Mouse (Mus musculus) liver, postnatal 0 days (tissue): ENCODE data around the gene Nodal. TPM values are rescaled to one million over a fixed set of nuclear protein-coding genes. Genes with fewer than 3 reads are reported as not detected.
"Not testable (repeated sequence)": the region's sequence is repeated elsewhere in the genome, so short reads cannot be mapped to it uniquely, and the experiment has no call there.

ENCODE experiments used
- ATAC-seq: fragments of 200-750 bp; cut with Nextera tagmentation; 2 replicates; pipeline ENCODE4 v1.8.0; 2017; ENCODE audit warnings: mild to moderate bottlenecking, moderate library complexity
- DNase-seq: peaks from one replicate; pipeline ENCODE4 v3.0.0-alpha.2; 2016
- H3K27ac ChIP-seq: fragments of 300-500 bp; sonication (generic); 2 replicates; pipeline ENCODE4 v1.5.1; 2014; ENCODE audit warnings: antibody characterized with exemption, moderate library complexity, mild to moderate bottlenecking, low read depth
- H3K27me3 ChIP-seq: fragments of 300-500 bp; sonication (generic); 2 replicates; pipeline ENCODE4 v1.6.1; 2014; ENCODE audit warnings: low read length, control low read depth, mixed read lengths; ENCODE audit not compliant: insufficient read depth
- H3K36me3 ChIP-seq: fragments of 300-500 bp; sonication (generic); replicated peaks from 2 replicates; pipeline ENCODE4 v1.6.1; 2014; ENCODE audit warnings: mild to moderate bottlenecking, control low read depth, low read length, moderate library complexity, mixed read lengths; ENCODE audit not compliant: insufficient read depth
- H3K4me1 ChIP-seq: fragments of 300-500 bp; sonication (generic); 2 replicates; pipeline ENCODE4 v1.6.1; 2014; ENCODE audit warnings: antibody characterized with exemption, mild to moderate bottlenecking, control low read depth; ENCODE audit not compliant: insufficient read depth
- H3K4me2 ChIP-seq: fragments of 300-500 bp; sonication (generic); 2 replicates; pipeline ENCODE4 v1.6.1; 2014; ENCODE audit warnings: low read depth, mild to moderate bottlenecking, low read length, moderate library complexity, mixed read lengths
- H3K4me3 ChIP-seq: fragments of 300-500 bp; sonication (generic); 2 replicates; pipeline ENCODE4 v1.5.1; 2014; ENCODE audit warnings: low read depth, low read length
- H3K9ac ChIP-seq: fragments of 300-500 bp; sonication (generic); replicated peaks from 2 replicates; pipeline ENCODE4 v1.6.1; 2014; ENCODE audit warnings: mild to moderate bottlenecking, moderate library complexity
- H3K9me3 ChIP-seq: fragments of 300-500 bp; sonication (generic); 2 replicates; pipeline ENCODE4 v1.6.1; 2016; ENCODE audit warnings: mild to moderate bottlenecking, control low read depth, low read length, mixed read lengths
- CTCF ChIP-seq: sonication (generic); IDR thresholded peaks from 2 replicates; pipeline ENCODE4 v1.5.1; 2016; ENCODE audit warnings: antibody characterized with exemption, low read depth
- EP300 ChIP-seq: IDR thresholded peaks from 2 replicates; pipeline ENCODE4 v1.6.1; 2016; ENCODE audit warnings: antibody characterized with exemption, low read depth, mild to moderate bottlenecking
- WGBS: fragments of 180-500 bp; shearing (Covaris S2); extraction: QIAGEN DNeasy Blood & Tissue Kit; methylation state at CpG from one replicate; pipeline ENCODE4 v1.1.7; 2014; ENCODE audit not compliant: insufficient replicate concordance; 5-methylcytosine and 5-hydroxymethylcytosine counted together
- polyA plus RNA-seq: library from polyadenylated mRNA; unstranded; fragments of >200 nt; fragmentation: Nextera tagmentation; extraction: Ambion mirVana; gene quantifications from 2 replicates; pipeline ENCODE4 v1.2.1, GENCODE M21; 2015

Nodal gene
- polyA plus RNA-seq, 1 experiment from 2014 or later, result 0.19 TPM

DNA sequence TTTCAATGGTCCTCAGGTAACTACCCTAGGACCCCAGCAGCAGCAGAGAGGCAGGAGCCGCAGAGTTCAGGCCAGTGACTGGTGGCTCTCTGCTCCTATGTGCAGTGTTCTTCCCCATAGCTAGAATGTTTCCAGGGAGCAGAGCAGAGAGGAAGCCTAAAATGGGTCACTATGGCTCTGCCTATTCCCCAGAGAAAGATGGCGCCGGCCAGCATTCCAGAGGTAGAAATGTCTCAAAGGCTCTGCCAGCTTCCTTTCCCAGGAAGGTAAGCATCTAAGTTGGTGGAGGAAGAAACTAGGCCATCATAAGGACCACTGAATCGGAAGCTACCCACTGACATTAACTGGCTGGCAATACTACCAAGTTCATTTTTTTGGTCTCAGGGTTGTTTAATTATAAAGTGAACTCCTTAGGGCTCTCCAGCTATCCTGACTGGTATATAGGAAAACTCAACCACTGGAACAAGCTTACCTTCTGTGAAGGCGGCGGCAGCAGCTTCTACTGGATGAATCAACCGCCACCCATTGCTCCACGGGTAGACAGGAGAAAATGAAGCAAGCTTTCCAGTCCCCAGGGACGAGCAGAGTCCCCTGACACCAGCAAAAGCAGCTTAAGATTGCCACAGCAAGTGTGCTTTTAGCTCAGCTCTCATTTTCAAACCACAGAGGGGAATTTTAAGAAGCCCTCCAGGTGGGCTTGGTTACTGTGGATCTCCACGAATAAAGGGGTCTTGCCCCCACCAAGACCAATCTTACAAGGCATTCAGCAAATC, 30.0 kb downstream of the Nodal start:
- ATAC-seq, result no peak
- peaks cover 54% of the 10 kb centered on the region for H3K4me1 ChIP-seq

GRCm38 (mm10) chr10:61448834-61449233, 31.1 kb downstream of the Nodal start:
- no peak for ATAC-seq
- Histone ChIP-seq H3K36me3 (peaks cover 24% of the 10 kb centered on the region), H3K9me3 (no peaks in the 10 kb centered on the region), H3K4me1 (peaks cover 49% of the 10 kb centered on the region), H3K27ac (no peak overlapping the region), H3K4me3 (no peak overlapping the region), H3K4me2 (peak overlapping the region; percentile 84), H3K27me3 (no peaks in the 10 kb centered on the region), H3K9ac (peak overlapping the region; percentile 3; the same call in 1 of the 2 replicates)
- DNase-seq, result no peak
- TF ChIP-seq EP300 (no peak), CTCF (no peak)
- 59% methylated on average over 3 of the region's 3 CpGs for WGBS

More for the DNA sequence above, 30.0 kb downstream of the Nodal start:
- Histone ChIP-seq H3K36me3 (peaks cover 24% of the 10 kb centered on the region), H3K4me2 (peak overlapping the region; percentile 7; the same call in 1 of the 2 replicates), H3K9ac (peak overlapping the region; percentile 41; the same call in 1 of the 2 replicates), H3K27ac (no peak overlapping the region; the same call in 1 of the 2 replicates), H3K9me3 (no peaks in the 10 kb centered on the region), H3K4me3 (no peak overlapping the region), H3K27me3 (no peaks in the 10 kb centered on the region)
- WGBS, result 74% methylated on average over 10 of the region's 10 CpGs
- DNase-seq, result no peak
- TF ChIP-seq EP300 (no peak), CTCF (no peak)

- peaks cover 24% of the 10 kb centered on the region for H3K36me3 ChIP-seq
- H3K4me1 ChIP-seq, result peaks cover 35% of the 10 kb centered on the region
These were observed 33.7 kb downstream of the Nodal start for GRCm38 (mm10) chr10:61451463-61451930.

GRCm38 (mm10) chr10:61451931-61452617, 34.3 kb downstream of the Nodal start:
- DNase-seq, result peak; percentile 71
- H3K27ac ChIP-seq, result peak overlapping the region; percentile 93
- H3K27me3 ChIP-seq, result no peaks in the 10 kb centered on the region
- H3K9me3 ChIP-seq, result no peaks in the 10 kb centered on the region
- H3K4me2 ChIP-seq, result peak overlapping the region; percentile 84
- peak overlapping the region; percentile 91 for H3K9ac ChIP-seq
- H3K36me3 ChIP-seq, result peaks cover 18% of the 10 kb centered on the region
- peak; percentile 37 for ATAC-seq
- H3K4me1 ChIP-seq, result peaks cover 30% of the 10 kb centered on the region
- under 1% methylated on average over 54 of the region's 62 CpGs for WGBS
- TF ChIP-seq CTCF, result 0 out of 2 replicates have a peak, but pooled peaks have one; percentile 31
- TF ChIP-seq EP300, result no peak
- peak overlapping the region; percentile 91 for H3K4me3 ChIP-seq

More at GRCm38 (mm10) chr10:61451463-61451930, 33.7 kb downstream of the Nodal start:
- H3K27ac ChIP-seq, result peak overlapping the region; percentile 93
- H3K4me3 ChIP-seq, result peak overlapping the region; percentile 91
- H3K9ac ChIP-seq, result peak overlapping the region; percentile 91
- H3K9me3 ChIP-seq, result no peaks in the 10 kb centered on the region
- no peaks in the 10 kb centered on the region for H3K27me3 ChIP-seq
- TF ChIP-seq CTCF (no peak), EP300 (peak; percentile 75)
- WGBS, result under 1% methylated on average over 8 of the region's 8 CpGs
- peak; percentile 62 for ATAC-seq
- DNase-seq, result peak; percentile 77
- H3K4me2 ChIP-seq, result peak overlapping the region; percentile 84

DNA sequence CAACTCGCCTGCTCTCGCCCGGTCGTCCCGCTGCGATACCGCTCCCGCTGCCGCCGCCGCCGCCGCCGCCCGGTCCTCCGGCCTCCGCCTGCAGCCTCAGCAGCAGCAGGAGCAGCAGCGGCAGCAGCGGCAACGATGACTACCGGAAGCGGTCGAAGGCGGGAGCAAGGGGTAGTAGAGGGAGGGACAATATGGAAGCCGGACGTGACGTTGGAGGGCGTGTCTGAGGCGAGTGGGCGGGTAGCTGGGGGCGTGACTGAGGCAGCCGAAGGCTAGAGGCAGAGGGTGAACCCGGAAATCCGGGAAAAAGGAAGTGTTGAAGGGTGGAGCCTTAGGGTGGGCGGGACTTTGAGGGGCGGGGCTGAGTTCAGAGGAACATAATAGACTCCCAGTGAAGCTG, 34.9 kb downstream of the Nodal start, which contains the start of gene Eif4ebp2:
Gene Eif4ebp2 (minus strand): TSS at position 17 of the 400 bp plus-strand sequence.
- H3K9me3 ChIP-seq, result no peaks in the 10 kb centered on the region
- TF ChIP-seq EP300, result peak; percentile 53; the same call in 1 of the 2 replicates
- TF ChIP-seq CTCF, result no peak
- H3K4me3 ChIP-seq, result peak within 1 kb of the TSS; percentile 91
- peak within 1 kb of the TSS; percentile 91 for H3K9ac ChIP-seq
- ATAC-seq, result peak; percentile 96
- peak within 1 kb of the TSS; percentile 93 for H3K27ac ChIP-seq
- WGBS, result 2% methylated on average over 34 of the region's 36 CpGs
- peak within 1 kb of the TSS; percentile 84 for H3K4me2 ChIP-seq
- peaks cover 13% of the 10 kb centered on the region for H3K36me3 ChIP-seq
- DNase-seq, result peak; percentile 99
- H3K4me1 ChIP-seq, result peaks cover 25% of the 10 kb centered on the region
- no peaks in the 10 kb centered on the region for H3K27me3 ChIP-seq

GRCm38 (mm10) chr10:61453171-61453570, 35.4 kb downstream of the Nodal start:
- H3K4me3 ChIP-seq, H3K9ac ChIP-seq, ATAC-seq, H3K4me2 ChIP-seq, H3K9me3 ChIP-seq, DNase-seq, H3K27me3 ChIP-seq: not testable (repeated sequence)
- peak overlapping the region; percentile 11; the same call in 1 of the 2 replicates for H3K27ac ChIP-seq
- peaks cover 13% of the 10 kb centered on the region for H3K36me3 ChIP-seq
- WGBS, result 55% methylated on average over 3 of the region's 3 CpGs
- peaks cover 19% of the 10 kb centered on the region for H3K4me1 ChIP-seq
